Mouse (Mus musculus): Measurements from ENCODE around the gene 1700029P11Rik.

DNA sequence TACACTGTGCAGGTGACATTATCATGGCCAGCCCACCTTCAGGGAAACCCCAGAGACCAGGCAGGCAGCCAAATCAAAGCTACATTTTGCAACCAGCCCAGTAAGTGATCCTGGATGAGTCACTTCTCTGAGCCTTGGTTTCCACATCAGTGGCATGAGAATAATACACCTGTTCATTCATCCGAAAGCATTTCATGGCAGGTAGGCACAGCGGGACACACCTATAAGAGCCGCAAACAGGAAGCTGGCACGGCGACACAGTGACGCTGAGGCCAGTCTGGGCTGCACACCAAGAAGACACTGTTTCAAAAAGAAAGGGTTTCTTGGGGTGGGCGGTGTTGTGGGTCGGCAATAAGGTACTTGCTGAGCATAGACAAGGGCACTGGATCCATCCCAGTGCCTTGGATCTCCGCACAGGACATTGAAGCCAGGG, 26.2 kb upstream of the 1700029P11Rik start:
- TF ChIP-seq EP300 (IDR thresholded peaks at IDR 0.05) = no peak
- TF ChIP-seq CTCF (IDR thresholded peaks at IDR 0.05) = no peak

Measured in lung, postnatal 0 days (tissue).